Mouse (Mus musculus): ENCODE results near the gene Gtse1.

- peak; percentile 59; the same call in 1 of the 2 replicates for TF ChIP-seq CTCF (IDR thresholded peaks at IDR 0.05; ENCODE audit: borderline replicate concordance, control insufficient read depth, extremely low read depth, insufficient read depth, low read length, poor library complexity)
- 0 out of 2 replicates have a peak, but pooled peaks have one; percentile 47 for TF ChIP-seq POLR2A (IDR thresholded peaks at IDR 0.05; ENCODE audit: control insufficient read depth, extremely low read depth, insufficient read depth, low read length, poor library complexity)
These were observed 27.5 kb upstream of the Gtse1 start, which contains the start of gene Ttc38 for GRCm38 (mm10) chr15:85831954-85832590.
